Mouse (Mus musculus) limb, embryonic 14.5 days (tissue): ENCODE measurements at regions not wholly inside any gene's neighbourhood (a gene's known extent, or its start where the extent isn't known, plus 50 kb on each side); places are given as distances from the start of the nearest gene placed in this dataset.

Source experiments
- ATAC-seq: fragments of 200-750 bp; cut with Nextera tagmentation; 2 replicates; pipeline ENCODE4 v1.8.0; 2017; ENCODE audit warnings: low read depth, moderate number of reproducible peaks, moderate TSS enrichment; ENCODE audit not compliant: low FRiP score
- DNase-seq: peaks from one replicate; pipeline ENCODE4 v3.0.0-alpha.2; 2015; ENCODE audit warnings: low spot score
- H3K27ac ChIP-seq: fragments of 300-500 bp; sonication (generic); replicated peaks from 2 replicates; pipeline ENCODE4 v1.5.1; 2014; ENCODE audit warnings: low read depth, mild to moderate bottlenecking, low read length, moderate library complexity, mixed read lengths
- H3K27me3 ChIP-seq: fragments of 300-500 bp; sonication (generic); 2 replicates; pipeline ENCODE4 v1.6.1; 2014; ENCODE audit warnings: low read length, mixed read lengths; ENCODE audit not compliant: control insufficient read depth, insufficient read depth
- H3K36me3 ChIP-seq: fragments of 300-500 bp; sonication (generic); 2 replicates; pipeline ENCODE4 v1.6.1; 2014; ENCODE audit warnings: mild to moderate bottlenecking, low read length, moderate library complexity, mixed read lengths; ENCODE audit not compliant: control insufficient read depth, insufficient read depth
- H3K4me1 ChIP-seq: fragments of 300-500 bp; sonication (generic); 2 replicates; pipeline ENCODE4 v1.6.1; 2014; ENCODE audit warnings: antibody characterized with exemption, low read length, mixed read lengths; ENCODE audit not compliant: control insufficient read depth, insufficient read depth
- H3K4me2 ChIP-seq: fragments of 300-500 bp; sonication (generic); replicated peaks from 2 replicates; pipeline ENCODE4 v1.6.1; 2014; ENCODE audit warnings: low read depth, mild to moderate bottlenecking, low read length, moderate library complexity; ENCODE audit not compliant: severe bottlenecking
- H3K4me3 ChIP-seq: fragments of 300-500 bp; sonication (generic); replicated peaks from 2 replicates; pipeline ENCODE4 v1.5.1; 2014; ENCODE audit warnings: low read length
- H3K9ac ChIP-seq: fragments of 300-500 bp; sonication (generic); 2 replicates; pipeline ENCODE4 v1.6.1; 2014; ENCODE audit warnings: mild to moderate bottlenecking, low read depth, low read length, moderate library complexity; ENCODE audit not compliant: severe bottlenecking
- H3K9me3 ChIP-seq: fragments of 300-500 bp; sonication (generic); 2 replicates; pipeline ENCODE4 v1.6.1; 2016; ENCODE audit warnings: low read length; ENCODE audit not compliant: control insufficient read depth
- POLR2A ChIP-seq: fragments of 200-500 bp; IDR thresholded peaks from 2 replicates; pipeline ENCODE4 v1.8.0; 2012; ENCODE audit warnings: inconsistent platforms, mild to moderate bottlenecking, moderate library complexity, borderline replicate concordance; ENCODE audit not compliant: insufficient read depth, insufficient read length; ENCODE audit errors: extremely low read depth
- WGBS: fragments of 180-500 bp; shearing (Covaris S2); extraction: QIAGEN DNeasy Blood & Tissue Kit; methylation state at CpG from one replicate; pipeline ENCODE4 v1.1.7; 2014; 5-methylcytosine and 5-hydroxymethylcytosine counted together

- no peak for ATAC-seq
- WGBS, result 79% methylated on average over 17 of the region's 17 CpGs
Measured at GRCm38 (mm10) chr7:130108362-130108761, 411.8 kb downstream of the Ate1 start.

More at GRCm38 (mm10) chr7:130108362-130108761, 411.8 kb downstream of the Ate1 start:
- no peaks in the 10 kb centered on the region for H3K27me3 ChIP-seq
- no peak overlapping the region for H3K27ac ChIP-seq
- H3K4me2 ChIP-seq, result no peak overlapping the region
- no peak for TF ChIP-seq POLR2A
- H3K9ac ChIP-seq, result no peak overlapping the region
- H3K4me1 ChIP-seq, result peaks cover 6% of the 10 kb centered on the region; the same call in 1 of the 2 replicates
- peak; percentile 34 for DNase-seq
- H3K9me3 ChIP-seq, result no peaks in the 10 kb centered on the region
- H3K4me3 ChIP-seq, result no peak overlapping the region
- no peaks in the 10 kb centered on the region for H3K36me3 ChIP-seq
